Mouse (Mus musculus) embryonic stem cell, embryonic (primary cell): Measurements from ENCODE around the gene Slc43a1.

Experiments used
- CTCF ChIA-PET, 4 experiments: fragments of 300-600 bp in 2 of 4; fragments of 350-600 bp in 2 of 4; sonication (Branson Sonifier 250); formaldehyde crosslinking; loops; one replicate each; lab custom pipeline; 2022; ENCODE audit warnings: inconsistent platforms in 2 of 4; lab: Charles Lee
- POLR2A ChIA-PET, 4 experiments: fragments of 300-600 bp in 2 of 4; fragments of 350-600 bp in 2 of 4; sonication (Branson Sonifier 250); formaldehyde crosslinking; loops; one replicate each; lab custom pipeline; 2022; ENCODE audit warnings: antibody characterized with exemption in 4 of 4, inconsistent platforms in 1 of 4; lab: Charles Lee

Slc43a1 gene

GRCm38 (mm10) chr2:84870623-84871160, 32.0 kb downstream of the Slc43a1 start:
- ChIA-PET POLR2A (interaction anchor here (0.5 to 7.0 kb wide), 16 partner anchors 13 to 177 kb away, joined by 3 to 50 read pairs (median 4); partner anchors contain the start of genes Slc43a1 (in 2 of the 4), Timm10 (in 2 of the 4), Rtn4rl2 (in 1 of the 4) and Tnks1bp1 (in 1 of the 4)), CTCF (interaction anchor here (0.6 to 9.9 kb wide), 45 partner anchors 10 to 416 kb away, joined by 3 to 108 read pairs (median 4); partner anchors contain the start of genes Rtn4rl2 (in 2 of the 4), Slc43a1 (in 2 of the 4), Smtnl1 (in 2 of the 4) and Ctnnd1 (in 1 of the 4))

GRCm38 (mm10) chr2:84872105-84872716, 33.6 kb downstream of the Slc43a1 start:
- CTCF ChIA-PET = interaction anchor here (0.5 to 9.9 kb wide), 16 partner anchors 9 to 136 kb away, joined by 3 to 108 read pairs (median 7); partner anchors contain the start of genes Slc43a1 (in 2 of the 4) and Ube2l6 (in 1 of the 4)
- POLR2A ChIA-PET = interaction anchor here (0.9 to 7.0 kb wide), 11 partner anchors 10 to 63 kb away, joined by 3 to 50 read pairs (median 4); partner anchors contain the start of gene Slc43a1 (in 2 of the 4)

- ChIA-PET POLR2A (interaction anchor here in 2 of 4 experiments (0.9 to 2.1 kb wide), 3 partner anchors 10 to 60 kb away, joined by 4 to 6 read pairs (median 4); no protein-coding TSS in a partner anchor), CTCF (interaction anchor here (0.5 to 1.0 kb wide), 11 partner anchors 10 to 149 kb away, joined by 3 to 34 read pairs (median 3); no protein-coding TSS in a partner anchor)
Observed at GRCm38 (mm10) chr2:84875842-84876241, 37.2 kb downstream of the Slc43a1 start.

GRCm38 (mm10) chr2:84880590-84880989, 41.9 kb downstream of the Slc43a1 start:
- ChIA-PET CTCF (interaction anchor here in 3 of 4 experiments (0.5 to 5.1 kb wide), 7 partner anchors 9 to 52 kb away, joined by 3 to 19 read pairs (median 7); no protein-coding TSS in a partner anchor), POLR2A (interaction anchor here in 1 of 4 experiments (6.3 kb wide), 1 partner anchor 9 kb away, joined by 50 read pairs; no protein-coding TSS in a partner anchor)

- ChIA-PET POLR2A (interaction anchor here in 3 of 4 experiments (0.6 to 6.3 kb wide), 11 partner anchors 10 to 154 kb away, joined by 3 to 50 read pairs (median 4); partner anchors contain the start of gene Serping1 (in 1 of the 3)), CTCF (interaction anchor here in 3 of 4 experiments (1.0 to 5.1 kb wide), 7 partner anchors 12 to 51 kb away, joined by 3 to 19 read pairs (median 10); no protein-coding TSS in a partner anchor)
Observed at GRCm38 (mm10) chr2:84882606-84883005, 44.0 kb downstream of the Slc43a1 start.

GRCm38 (mm10) chr2:84883084-84883483, 44.4 kb downstream of the Slc43a1 start:
- CTCF ChIA-PET = interaction anchor here in 3 of 4 experiments (0.6 to 5.1 kb wide), 10 partner anchors 10 to 52 kb away, joined by 3 to 19 read pairs (median 7); no protein-coding TSS in a partner anchor
- POLR2A ChIA-PET = interaction anchor here in 3 of 4 experiments (0.6 to 6.3 kb wide), 10 partner anchors 11 to 108 kb away, joined by 3 to 50 read pairs (median 4); partner anchors contain the start of gene Serping1 (in 1 of the 3)

GRCm38 (mm10) chr2:84883530-84883929, 44.9 kb downstream of the Slc43a1 start:
- CTCF ChIA-PET = interaction anchor here in 3 of 4 experiments (0.6 to 5.1 kb wide), 8 partner anchors 11 to 52 kb away, joined by 3 to 19 read pairs (median 7); no protein-coding TSS in a partner anchor
- POLR2A ChIA-PET = interaction anchor here in 3 of 4 experiments (0.6 to 6.3 kb wide), 6 partner anchors 11 to 67 kb away, joined by 3 to 50 read pairs (median 4); no protein-coding TSS in a partner anchor

GRCm38 (mm10) chr2:84883942-84884341, 45.3 kb downstream of the Slc43a1 start:
- CTCF ChIA-PET = interaction anchor here in 3 of 4 experiments (0.7 to 4.2 kb wide), 4 partner anchors 15 to 52 kb away, joined by 3 to 12 read pairs (median 5); no protein-coding TSS in a partner anchor
- POLR2A ChIA-PET = interaction anchor here in 2 of 4 experiments (0.9 to 6.3 kb wide), 2 partner anchors 12 to 13 kb away, joined by 4 to 50 read pairs; no protein-coding TSS in a partner anchor

GRCm38 (mm10) chr2:84884611-84885010, 46.0 kb downstream of the Slc43a1 start:
- POLR2A ChIA-PET = interaction anchor here in 3 of 4 experiments (1.0 to 6.3 kb wide), 7 partner anchors 13 to 140 kb away, joined by 3 to 50 read pairs (median 5); no protein-coding TSS in a partner anchor
- CTCF ChIA-PET = interaction anchor here (0.9 to 4.2 kb wide), 10 partner anchors 14 to 53 kb away, joined by 3 to 26 read pairs (median 6); no protein-coding TSS in a partner anchor

GRCm38 (mm10) chr2:84885084-84886055, 46.7 kb downstream of the Slc43a1 start:
- CTCF ChIA-PET = interaction anchor here (0.7 to 4.2 kb wide), 15 partner anchors 14 to 168 kb away, joined by 3 to 26 read pairs (median 6); no protein-coding TSS in a partner anchor
- POLR2A ChIA-PET = interaction anchor here (0.6 to 6.3 kb wide), 25 partner anchors 10 to 446 kb away, joined by 3 to 50 read pairs (median 4); partner anchors contain the start of genes Tnks1bp1 (in 2 of the 4), Slc43a1 (in 1 of the 4) and Ube2l6 (in 1 of the 4)

GRCm38 (mm10) chr2:84886234-84886731, 47.6 kb downstream of the Slc43a1 start, which contains the start of gene Rtn4rl2:
Gene Rtn4rl2 (minus strand): TSS chr2:84886710.
- POLR2A ChIA-PET = interaction anchor here in 3 of 4 experiments (0.7 to 6.3 kb wide), 10 partner anchors 15 to 391 kb away, joined by 3 to 50 read pairs (median 5); partner anchors contain the start of genes Tnks1bp1 (in 1 of the 3) and Ube2l6 (in 1 of the 3)
- CTCF ChIA-PET = interaction anchor here in 3 of 4 experiments (0.6 to 4.2 kb wide), 8 partner anchors 16 to 55 kb away, joined by 3 to 26 read pairs (median 8); no protein-coding TSS in a partner anchor

- ChIA-PET POLR2A (interaction anchor here in 2 of 4 experiments (0.8 to 2.5 kb wide), 7 partner anchors 17 to 161 kb away, joined by 4 to 15 read pairs (median 6); partner anchors contain the start of gene Tnks1bp1 (in 1 of the 2)), CTCF (interaction anchor here in 3 of 4 experiments (0.6 to 4.2 kb wide), 14 partner anchors 11 to 59 kb away, joined by 3 to 108 read pairs (median 6); no protein-coding TSS in a partner anchor)
Observed at GRCm38 (mm10) chr2:84886821-84887281, 48.2 kb downstream of the Slc43a1 start.

GRCm38 (mm10) chr2:84887411-84888271, 49.0 kb downstream of the Slc43a1 start:
- CTCF ChIA-PET = interaction anchor here (0.6 to 3.7 kb wide), 9 partner anchors 12 to 135 kb away, joined by 3 to 108 read pairs (median 4); no protein-coding TSS in a partner anchor

GRCm38 (mm10) chr2:84888657-84889315, 50.1 kb downstream of the Slc43a1 start:
- CTCF ChIA-PET = interaction anchor here (0.5 to 3.7 kb wide), 55 partner anchors 8 to 435 kb away, joined by 3 to 108 read pairs (median 5); partner anchors contain the start of genes Slc43a1 (in 2 of the 4), Ube2l6 (in 2 of the 4) and Tnks1bp1 (in 1 of the 4)
- POLR2A ChIA-PET = interaction anchor here in 3 of 4 experiments (0.5 to 2.4 kb wide), 23 partner anchors 13 to 419 kb away, joined by 3 to 17 read pairs (median 4); partner anchors contain the start of genes Slc43a1 (in 2 of the 3), Timm10 (in 1 of the 3) and Tnks1bp1 (in 1 of the 3)

More at GRCm38 (mm10) chr2:84887411-84888271, 49.0 kb downstream of the Slc43a1 start:
- POLR2A ChIA-PET = interaction anchor here in 2 of 4 experiments (0.8 to 1.2 kb wide), 4 partner anchors 19 to 77 kb away, joined by 4 to 6 read pairs (median 4); no protein-coding TSS in a partner anchor
